In genomic region chr12:69300391-69300790, GRCm38 (mm10) we compare ENCODE assay signal across 18 mouse cellular contexts.
"Had no signal": no experiment of that assay in that cellular context is flagged by ENCODE, and none has a peak within 500 bp of the region (broad histone marks: within the 10 kb centered on the region; RNA-seq: fewer than 3 reads in every experiment).

No protein-coding gene starts in this region.

- H3K9ac ChIP-seq: lung, embryonic 14.5 days; midbrain, embryonic 13.5 days; neural tube, embryonic 13.5 days; neural tube, embryonic 15.5 days had no signal

- H3K9me3 ChIP-seq: midbrain, embryonic 10.5 days; midbrain, embryonic 13.5 days; neural tube, embryonic 13.5 days; neural tube, embryonic 15.5 days had no signal

- H3K4me3 ChIP-seq: midbrain, embryonic 10.5 days; midbrain, embryonic 13.5 days; myocyte; neural tube, embryonic 13.5 days; neural tube, embryonic 15.5 days had no signal

- DNase-seq: lung, adult 18-20 months; lung, embryonic 14.5 days; lung, postnatal 10 days; lung, postnatal 4 days; retina, postnatal 1 day; right cerebral cortex, adult 18-20 months; right cerebral cortex, postnatal 25 days; right cerebral cortex, postnatal 4 days; spleen, adult 18-20 months; thymus, adult 18-20 months; thymus, postnatal 14 days; thymus, postnatal 36 days had no signal

- H3K27ac ChIP-seq: midbrain, embryonic 10.5 days; midbrain, embryonic 13.5 days; neural tube, embryonic 13.5 days; neural tube, embryonic 15.5 days had no signal

- H3K27me3 ChIP-seq: midbrain, embryonic 13.5 days; neural tube, embryonic 13.5 days; neural tube, embryonic 15.5 days had no signal

- H3K4me2 ChIP-seq: lung, embryonic 14.5 days; midbrain, embryonic 13.5 days; neural tube, embryonic 13.5 days; neural tube, embryonic 15.5 days had no signal

- ATAC-seq: midbrain, embryonic 13.5 days; midbrain, embryonic 16.5 days had no signal
